8 mouse cellular contexts compared by ENCODE assay signal in the genomic region with DNA sequence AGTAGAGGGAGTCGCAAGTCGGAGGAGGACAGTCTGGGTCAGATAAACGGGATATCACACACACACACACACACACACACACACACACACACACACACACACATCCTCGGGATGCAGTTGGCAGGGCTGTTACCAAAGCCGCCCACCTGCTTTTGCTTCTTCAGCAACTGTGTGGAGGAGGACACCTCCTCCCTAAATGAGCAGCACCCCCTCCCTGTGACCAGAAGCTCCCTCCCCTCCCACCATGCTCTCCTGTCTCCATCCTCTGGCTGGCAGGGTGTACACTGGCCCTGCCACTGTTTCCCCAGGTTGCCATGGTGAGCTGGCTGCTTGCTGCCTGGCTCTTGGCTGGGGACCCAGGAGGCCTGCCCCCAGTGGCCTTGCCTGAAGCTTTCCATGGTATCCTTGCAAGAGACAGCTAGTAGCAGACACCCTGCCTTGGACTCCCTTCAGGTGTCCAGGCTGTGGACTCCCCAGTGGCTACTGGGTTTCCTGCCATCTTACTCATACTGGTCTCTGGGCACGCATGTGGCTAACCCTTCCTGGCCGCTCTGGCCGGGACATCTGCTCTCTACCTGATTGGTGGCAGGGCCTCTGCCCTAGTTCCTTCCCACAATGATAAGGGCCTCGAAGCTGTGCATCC. TPM values are rescaled to one million over a fixed set of nuclear protein-coding genes. Genes with fewer than 3 reads are reported as not detected.
DNase-seq lines count a peak whose midpoint lies in the region; ATAC-seq and TF ChIP-seq lines count a peak whose summit lies in the region.

No protein-coding gene starts in this region.

- ATAC-seq in intestine, embryonic 15.5 days: no peak
- ATAC-seq in liver, embryonic 14.5 days (ENCODE audit: insufficient read depth): no peak
- ATAC-seq in neural tube, embryonic 12.5 days (ENCODE audit: low FRiP score, low read depth): peak; percentile 11; the same call in 1 of the 2 replicates
- ATAC-seq in activated CD4-positive, CD25-positive, alpha-beta regulatory T cell, adult 4 months: no peak

- no peak overlapping the region for H3K4me3 ChIP-seq in liver, adult 2 months (ENCODE audit: insufficient read depth, low read depth, low read length)
- H3K4me3 ChIP-seq in intestine, embryonic 15.5 days (replicated peaks): no peak overlapping the region
- no peak overlapping the region for H3K4me3 ChIP-seq in liver, embryonic 14.5 days (ENCODE audit: insufficient read depth in 1 of 2, low read depth in 2 of 2, low read length in 2 of 2)
- H3K4me3 ChIP-seq in neural tube, embryonic 12.5 days: peak overlapping the region; percentile 90

- peaks cover 51% of the 10 kb centered on the region for H3K4me1 ChIP-seq in liver, adult 2 months (ENCODE audit: control insufficient read depth, insufficient read depth, low read length)
- H3K4me1 ChIP-seq in intestine, embryonic 15.5 days (replicated peaks): peaks cover 97% of the 10 kb centered on the region
- peaks cover 0 to 22% of the 10 kb centered on the region in 2 experiments; a peak in 3 of 4 replicates for H3K4me1 ChIP-seq in liver, embryonic 14.5 days (replicated peaks; ENCODE audit: control insufficient read depth in 2 of 2, insufficient read depth in 2 of 2, low read length in 1 of 2)
- H3K4me1 ChIP-seq in neural tube, embryonic 12.5 days: peaks cover 99% of the 10 kb centered on the region

- H3K27me3 ChIP-seq in liver, adult 2 months (ENCODE audit: control insufficient read depth, insufficient read depth, low read length): no peaks in the 10 kb centered on the region
- H3K27me3 ChIP-seq in intestine, embryonic 15.5 days (replicated peaks): no peaks in the 10 kb centered on the region
- H3K27me3 ChIP-seq in liver, embryonic 14.5 days (ENCODE audit: control insufficient read depth, insufficient read depth, low read length): peaks cover 37% of the 10 kb centered on the region
- no peaks in the 10 kb centered on the region for H3K27me3 ChIP-seq in neural tube, embryonic 12.5 days (replicated peaks)

- peak overlapping the region; percentile 98 for H3K4me2 ChIP-seq in intestine, embryonic 15.5 days (replicated peaks)
- H3K4me2 ChIP-seq in liver, embryonic 14.5 days (ENCODE audit: low read depth): no peak overlapping the region
- peak overlapping the region; percentile 96 for H3K4me2 ChIP-seq in neural tube, embryonic 12.5 days (replicated peaks)

- peak; percentile 69 for TF ChIP-seq CTCF in liver, adult 2 months (IDR thresholded peaks at IDR 0.05; ENCODE audit: low read depth, low read length)
- peak; percentile 20; the same call in 1 of the 2 replicates for TF ChIP-seq CTCF in liver, embryonic 14.5 days (IDR thresholded peaks at IDR 0.05; ENCODE audit: low read depth)

- H3K9ac ChIP-seq in liver, adult 2 months (ENCODE audit: low read depth, low read length): no peak overlapping the region
- H3K9ac ChIP-seq in intestine, embryonic 15.5 days: no peak overlapping the region
- no peak overlapping the region for H3K9ac ChIP-seq in liver, embryonic 14.5 days (replicated peaks)
- H3K9ac ChIP-seq in neural tube, embryonic 12.5 days: peak overlapping the region; percentile 84

- TF ChIP-seq POLR2A in liver, adult 2 months (IDR thresholded peaks at IDR 0.05; ENCODE audit: extremely low read depth, insufficient read depth, low read length): 0 out of 2 replicates have a peak, but pooled peaks have one; percentile 1

- no peaks in the 10 kb centered on the region for H3K9me3 ChIP-seq in intestine, embryonic 15.5 days
- no peaks in the 10 kb centered on the region for H3K9me3 ChIP-seq in liver, embryonic 14.5 days (ENCODE audit: control insufficient read depth, low read length)
- H3K9me3 ChIP-seq in neural tube, embryonic 12.5 days: no peaks in the 10 kb centered on the region

- intact Hi-C loops in gastrocnemius, postnatal 36 days (cut with DNase I): no loop called here

- WGBS in liver, adult 2 months: 20% methylated on average over 9 of the region's 9 CpGs
- WGBS in intestine, embryonic 15.5 days: 44% methylated on average over 8 of the region's 9 CpGs
- WGBS in liver, embryonic 14.5 days (ENCODE audit: insufficient replicate concordance): 23% methylated on average over 9 of the region's 9 CpGs
- 22% methylated on average over 9 of the region's 9 CpGs for WGBS in neural tube, embryonic 12.5 days

- H3K27ac ChIP-seq in liver, adult 2 months (replicated peaks; ENCODE audit: insufficient read depth, low read depth, low read length): no peak overlapping the region
- peak overlapping the region; percentile 97 for H3K27ac ChIP-seq in intestine, embryonic 15.5 days
- H3K27ac ChIP-seq in liver, embryonic 14.5 days: no peak overlapping the region
- peak overlapping the region; percentile 97 for H3K27ac ChIP-seq in neural tube, embryonic 12.5 days

- peak; percentile 80 for DNase-seq in liver, adult 2 months (ENCODE audit: extremely low read depth, low read depth, low spot score)
- DNase-seq in liver: no peak
- DNase-seq in cerebellum, postnatal 25 days: peak; percentile 81 to 83
- DNase-seq in gastrocnemius, postnatal 36 days: peak; percentile 83 to 88
- no peak for DNase-seq in liver, embryonic 14.5 days (ENCODE audit: low read depth in 3 of 3, low spot score in 3 of 3)

- H3K36me3 ChIP-seq in liver, adult 2 months (ENCODE audit: control insufficient read depth, insufficient read depth, low read length): peaks cover 8% of the 10 kb centered on the region; the same call in 1 of the 2 replicates
- H3K36me3 ChIP-seq in intestine, embryonic 15.5 days: peaks cover 19% of the 10 kb centered on the region; the same call in 1 of the 2 replicates
- H3K36me3 ChIP-seq in liver, embryonic 14.5 days (replicated peaks; ENCODE audit: control insufficient read depth, insufficient read depth, low read depth): peaks cover 2% of the 10 kb centered on the region; the same call in 1 of the 2 replicates
- H3K36me3 ChIP-seq in neural tube, embryonic 12.5 days: peaks cover 26% of the 10 kb centered on the region

- no peak for TF ChIP-seq EP300 in liver, embryonic 14.5 days (IDR thresholded peaks at IDR 0.05; ENCODE audit: low read depth)

- peaks cover 14% of the 10 kb centered on the region; the same call in 1 of the 2 replicates for H3K79me2 ChIP-seq in liver, adult 2 months (ENCODE audit: control insufficient read depth, insufficient read depth, low read length)

RNA-seq across cellular contexts. Expression of a gene that starts 16.2 kb away (rescaled TPM):
- total RNA-seq in liver, adult 2 months (2014; rRNA removed): not detected in 2 replicates
- 0.11 TPM in 1 of 2 replicates, not detected in the other for polyA plus RNA-seq in liver, adult 2 months (2012; rRNA removed)
- not detected for total RNA-seq in gastrocnemius, postnatal 36 days (2021)
- polyA plus RNA-seq in intestine, embryonic 15.5 days (2015; fragmentation: Nextera tagmentation; extraction: Ambion mirVana): 0.20 and 0.35 TPM in 2 replicates
- polyA plus RNA-seq in liver, embryonic 14.5 days (2012; rRNA removed): not detected in 2 replicates
- polyA plus RNA-seq in liver, embryonic 14.5 days (2014; fragmentation: Nextera tagmentation; extraction: Ambion mirVana): not detected in 2 replicates
- polyA plus RNA-seq in neural tube, embryonic 12.5 days (2016; fragmentation: Nextera tagmentation; extraction: Ambion mirVana): 1.8 and 2.0 TPM in 2 replicates
- polyA plus RNA-seq in activated CD4-positive, CD25-positive, alpha-beta regulatory T cell, adult 4 months (2017; shearing (Covaris generic)): under 1 TPM in 1 of 2 experiments, not detected in 1; 0.41 TPM

RNA-seq across cellular contexts. Expression of a gene that starts 39.0 kb away (rescaled TPM):
- 3.7 and 4.5 TPM in 2 replicates for total RNA-seq in liver, adult 2 months (2014; rRNA removed)
- 14.1 and 14.6 TPM in 2 replicates for polyA plus RNA-seq in liver, adult 2 months (2012; rRNA removed)
- total RNA-seq in gastrocnemius, postnatal 36 days (2021): 10 to 100 TPM in 1 of 2 experiments, 1 to 10 TPM in 1; 8.7 to 13.2 TPM
- polyA plus RNA-seq in intestine, embryonic 15.5 days (2015; fragmentation: Nextera tagmentation; extraction: Ambion mirVana): 30.7 and 31.5 TPM in 2 replicates
- 1.9 and 2.3 TPM in 2 replicates for polyA plus RNA-seq in liver, embryonic 14.5 days (2012; rRNA removed)
- polyA plus RNA-seq in liver, embryonic 14.5 days (2014; fragmentation: Nextera tagmentation; extraction: Ambion mirVana): 3.0 and 3.2 TPM in 2 replicates
- polyA plus RNA-seq in neural tube, embryonic 12.5 days (2016; fragmentation: Nextera tagmentation; extraction: Ambion mirVana): 51.1 and 52.5 TPM in 2 replicates
- polyA plus RNA-seq in activated CD4-positive, CD25-positive, alpha-beta regulatory T cell, adult 4 months (2017; shearing (Covaris generic)): 10 to 100 TPM in 1 of 2 experiments, 1 to 10 TPM in 1; 9.0 to 13.7 TPM

RNA-seq across cellular contexts. Expression of a gene that starts 57.4 kb away (rescaled TPM):
- total RNA-seq in liver, adult 2 months (2014; rRNA removed): 1.8 and 4.2 TPM in 2 replicates
- polyA plus RNA-seq in liver, adult 2 months (2012; rRNA removed): 0.22 and 0.31 TPM in 2 replicates
- 1 to 10 TPM; 2.9 to 4.5 TPM for total RNA-seq in gastrocnemius, postnatal 36 days (2021)
- polyA plus RNA-seq in intestine, embryonic 15.5 days (2015; fragmentation: Nextera tagmentation; extraction: Ambion mirVana): 183 and 194 TPM in 2 replicates
- polyA plus RNA-seq in liver, embryonic 14.5 days (2012; rRNA removed): 57.7 and 108 TPM in 2 replicates
- 197 and 214 TPM in 2 replicates for polyA plus RNA-seq in liver, embryonic 14.5 days (2014; fragmentation: Nextera tagmentation; extraction: Ambion mirVana)
- polyA plus RNA-seq in neural tube, embryonic 12.5 days (2016; fragmentation: Nextera tagmentation; extraction: Ambion mirVana): 190 and 194 TPM in 2 replicates
- polyA plus RNA-seq in activated CD4-positive, CD25-positive, alpha-beta regulatory T cell, adult 4 months (2017; shearing (Covaris generic)): 100 to 1,000 TPM; 118 to 121 TPM

RNA-seq across cellular contexts. Expression of a gene that starts 59.0 kb away (rescaled TPM):
- 0.09 and 0.20 TPM in 2 replicates for total RNA-seq in liver, adult 2 months (2014; rRNA removed)
- polyA plus RNA-seq in liver, adult 2 months (2012; rRNA removed): 0.07 TPM in 1 of 2 replicates, not detected in the other
- total RNA-seq in gastrocnemius, postnatal 36 days (2021): under 1 TPM; 0.20 to 0.64 TPM
- polyA plus RNA-seq in intestine, embryonic 15.5 days (2015; fragmentation: Nextera tagmentation; extraction: Ambion mirVana): 24.0 and 26.7 TPM in 2 replicates
- 16.9 and 28.6 TPM in 2 replicates for polyA plus RNA-seq in liver, embryonic 14.5 days (2012; rRNA removed)
- polyA plus RNA-seq in liver, embryonic 14.5 days (2014; fragmentation: Nextera tagmentation; extraction: Ambion mirVana): 64.1 and 71.0 TPM in 2 replicates
- polyA plus RNA-seq in neural tube, embryonic 12.5 days (2016; fragmentation: Nextera tagmentation; extraction: Ambion mirVana): 18.4 and 19.2 TPM in 2 replicates
- 10 to 100 TPM; 10.1 to 17.7 TPM for polyA plus RNA-seq in activated CD4-positive, CD25-positive, alpha-beta regulatory T cell, adult 4 months (2017; shearing (Covaris generic))

Comparison
In these comparisons a context has a peak if more than half of its experiments do, and no peak if none do; other contexts are left out.
1. DNase-seq: peak in liver, adult 2 months (single experiment), cerebellum, postnatal 25 days (2 of 2) and gastrocnemius, postnatal 36 days (2 of 2); none in liver (single experiment) and liver, embryonic 14.5 days (0 of 3).
2. RNA of a gene that starts 57.4 kb away (polyA plus RNA-seq): 57.7 to 214 TPM in liver, embryonic 14.5 days, 183 to 194 TPM in intestine, embryonic 15.5 days, 190 to 194 TPM in neural tube, embryonic 12.5 days and 118 to 121 TPM in activated CD4-positive, CD25-positive, alpha-beta regulatory T cell, adult 4 months; 0.22 to 0.31 TPM in liver, adult 2 months; every median in the first group is over 10 times any median in the second.
3. H3K27ac ChIP-seq: peak in intestine, embryonic 15.5 days (single experiment) and neural tube, embryonic 12.5 days (single experiment); none in liver, adult 2 months (single experiment) and liver, embryonic 14.5 days (single experiment).